Mouse (Mus musculus): ENCODE measurements around the gene Ccdc92b.

DNA sequence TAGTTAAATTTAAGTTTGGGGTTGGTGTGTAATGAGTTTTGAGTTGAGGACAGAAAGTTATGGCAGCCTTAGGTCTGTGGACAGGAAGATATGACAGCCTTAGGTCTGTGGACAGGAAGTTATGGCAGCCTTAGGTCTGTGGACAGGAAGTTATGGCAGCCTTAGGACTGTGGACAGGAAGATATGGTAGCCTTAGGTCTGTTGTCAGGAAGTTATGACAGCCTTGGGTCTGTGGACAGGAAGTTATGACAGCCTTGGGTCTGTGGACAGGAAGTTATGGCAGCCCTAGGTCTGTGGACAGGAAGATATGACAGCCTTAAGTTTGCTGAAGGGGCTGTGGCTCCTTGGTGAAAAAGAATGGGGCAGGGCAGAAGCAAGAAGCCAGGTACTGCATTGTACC lies 5.9 kb downstream of the Ccdc92b start:
- no peak for TF ChIP-seq CTCF (IDR thresholded peaks at IDR 0.05; ENCODE audit: control insufficient read depth, insufficient read depth, insufficient read length)
- no peak for TF ChIP-seq MAX (IDR thresholded peaks at IDR 0.05)
- TF ChIP-seq USF1 (IDR thresholded peaks at IDR 0.05; ENCODE audit: low read depth) = no peak
- TF ChIP-seq MYOG (IDR thresholded peaks at IDR 0.05; ENCODE audit: control insufficient read depth, extremely low read depth, insufficient read length) = no peak
- TF ChIP-seq CEBPB (IDR thresholded peaks at IDR 0.05; ENCODE audit: low read depth) = no peak
- TF ChIP-seq MYOD1 (IDR thresholded peaks at IDR 0.05; ENCODE audit: control insufficient read depth, insufficient read length, low read depth) = no peak

Data from C2C12 (cell line).